Mouse (Mus musculus) central nervous system, embryonic 11.5 days (tissue): ENCODE measurements around the gene Mageb18. TPM values are rescaled to one million over a fixed set of nuclear protein-coding genes. Genes with fewer than 3 reads are reported as not detected.

Experiments
- polyA plus RNA-seq: library from polyadenylated mRNA; depleted of rRNA; stranded (reverse); fragments of >200 nt; gene quantifications from 2 replicates; pipeline ENCODE4 v1.2.3, GENCODE M21; 2012; rRNA removed

The Mageb18 gene
- polyA plus RNA-seq, result 0.02 TPM in 1 of 2 replicates, not detected in the other

GRCm38 (mm10) chrX:92599472-92599871 lies at the start of gene Mageb18:
Gene Mageb18 (minus strand): TSS chrX:92599572.

GRCm38 (mm10) chrX:92489649-92490048 lies 109.7 kb downstream of the Mageb18 start, which contains the start of gene Gm5941:
Gene Gm5941 (plus strand): TSS chrX:92489949.

Other genes starting within 250 kb of the Mageb18 start
- gene Gm5941, start 109.6 kb downstream of the Mageb18 start, polyA plus RNA-seq, result not detected in 2 replicates